Mouse (Mus musculus): ENCODE measurements around the gene 2610528J11Rik. TPM values are rescaled to one million over a fixed set of nuclear protein-coding genes. Genes with fewer than 3 reads are reported as not detected.
"Not testable (repeated sequence)": the region's sequence is repeated elsewhere in the genome, so short reads cannot be mapped to it uniquely, and the experiment has no call there.

2610528J11Rik gene
- not detected in 2 replicates for polyA plus RNA-seq (2014; fragmentation: Nextera tagmentation; extraction: Ambion mirVana)

DNA sequence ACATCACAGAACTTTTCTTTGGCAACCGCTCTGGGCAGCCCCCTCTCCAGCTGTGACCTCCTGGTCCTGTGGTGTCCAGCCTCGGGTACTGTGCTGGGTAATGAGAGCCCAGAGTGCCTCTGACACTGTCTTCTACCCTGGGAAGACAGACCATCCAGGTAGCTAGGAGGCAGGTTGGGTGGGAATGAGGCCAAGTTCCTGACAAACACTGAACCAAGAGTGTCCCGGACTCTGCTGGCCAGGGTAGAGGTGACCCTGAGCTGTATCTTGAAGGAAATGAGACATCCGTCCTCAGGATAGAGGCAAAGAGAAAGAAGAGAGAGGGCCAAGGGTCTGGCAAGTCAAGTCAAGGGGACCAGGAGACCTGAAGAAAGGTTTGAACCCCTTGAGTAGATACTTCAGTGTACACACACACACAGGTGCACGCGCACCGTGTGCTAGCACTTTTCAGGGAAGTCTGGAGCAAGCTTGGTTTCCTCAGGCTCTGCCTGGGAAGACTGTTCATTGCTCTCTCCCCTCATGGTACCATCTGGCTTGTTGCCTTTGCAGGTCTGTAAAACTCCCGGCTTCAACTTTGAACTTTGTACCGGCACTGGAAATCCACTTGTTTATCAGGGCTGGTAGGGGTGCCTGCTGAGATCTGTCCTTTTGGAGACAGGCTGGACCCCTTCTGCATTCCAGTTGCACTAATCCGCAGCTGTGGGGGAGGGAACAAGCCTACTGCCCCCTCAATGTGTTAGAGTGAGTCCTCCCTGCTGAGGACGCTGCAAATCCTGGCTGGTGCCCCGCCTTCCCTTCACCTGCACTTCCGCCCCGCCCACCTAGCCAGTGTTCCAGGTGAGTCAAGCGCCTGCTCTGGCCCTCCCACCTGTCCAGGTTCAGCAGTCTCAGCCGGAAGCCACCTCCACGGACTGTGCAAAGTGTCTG, at the start of gene 2610528J11Rik:
Gene 2610528J11Rik, plus strand, starts transcription at position 592 of the 927 bp plus-strand sequence.
- Histone ChIP-seq H3K27ac (ENCODE audit: low read depth, low read length) (no peak within 1 kb of the TSS), H3K4me3 (ENCODE audit: low read depth, low read length) (no peak within 1 kb of the TSS), H3K27me3 (ENCODE audit: control insufficient read depth, insufficient read depth, low read length) (no peaks in the 10 kb centered on the region), H3K4me2 (ENCODE audit: low read depth, low read length) (no peak within 1 kb of the TSS), H3K4me1 (ENCODE audit: control insufficient read depth, insufficient read depth, low read length) (no peaks in the 10 kb centered on the region), H3K9ac (replicated peaks; ENCODE audit: low read depth, low read length) (no peak within 1 kb of the TSS), H3K36me3 (ENCODE audit: control insufficient read depth, insufficient read depth, low read length) (no peaks in the 10 kb centered on the region), H3K9me3 (ENCODE audit: control insufficient read depth, low read length) (no peaks in the 10 kb centered on the region)
- 48% methylated on average over 17 of the region's 17 CpGs for WGBS
- no peak for ATAC-seq (ENCODE audit: low read depth)

GRCm38 (mm10) chr4:118489717-118490132, 37.1 kb upstream of the 2610528J11Rik start, which contains the start of gene Tie1:
Gene Tie1 (minus strand): TSS chr4:118490061.
- no peaks in the 10 kb centered on the region for H3K4me1 ChIP-seq (ENCODE audit: control insufficient read depth, insufficient read depth, low read length)
- H3K9ac ChIP-seq (replicated peaks; ENCODE audit: low read depth, low read length): no peak within 1 kb of the TSS
- no peaks in the 10 kb centered on the region for H3K36me3 ChIP-seq (ENCODE audit: control insufficient read depth, insufficient read depth, low read length)
- no peaks in the 10 kb centered on the region for H3K27me3 ChIP-seq (ENCODE audit: control insufficient read depth, insufficient read depth, low read length)
- no peak within 1 kb of the TSS for H3K4me3 ChIP-seq (ENCODE audit: low read depth, low read length)
- H3K27ac ChIP-seq (ENCODE audit: low read depth, low read length): no peak within 1 kb of the TSS
- WGBS: 80% methylated on average over 8 of the region's 8 CpGs
- H3K4me2 ChIP-seq (ENCODE audit: low read depth, low read length): no peak within 1 kb of the TSS
- H3K9me3 ChIP-seq (ENCODE audit: control insufficient read depth, low read length): no peaks in the 10 kb centered on the region
- ATAC-seq (ENCODE audit: low read depth): no peak

DNA sequence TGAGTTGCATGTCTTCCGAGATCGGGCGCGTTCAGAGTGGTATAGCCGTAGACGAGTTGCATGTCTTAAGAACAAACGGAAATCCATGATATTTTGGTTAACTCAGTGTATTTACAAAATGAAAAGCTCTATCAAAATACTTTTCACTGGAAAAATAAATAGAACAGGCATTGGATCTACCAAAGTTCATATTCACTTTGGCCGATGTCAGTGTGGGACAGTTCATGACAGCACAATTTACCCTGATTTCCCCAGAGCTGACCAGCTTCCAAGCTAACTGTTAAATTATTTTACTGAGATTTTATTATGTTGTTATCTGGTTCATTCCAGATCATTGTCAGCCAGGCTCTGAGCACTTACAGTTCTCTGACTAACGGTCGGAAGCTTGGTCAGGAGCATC, 36.3 kb upstream of the 2610528J11Rik start:
- Histone ChIP-seq H3K9me3 (ENCODE audit: control insufficient read depth, low read length) (no peaks in the 10 kb centered on the region), H3K4me2 (ENCODE audit: low read depth, low read length) (no peak overlapping the region), H3K9ac (replicated peaks; ENCODE audit: low read depth, low read length) (no peak overlapping the region), H3K36me3 (ENCODE audit: control insufficient read depth, insufficient read depth, low read length) (no peaks in the 10 kb centered on the region), H3K4me3 (ENCODE audit: low read depth, low read length) (no peak overlapping the region), H3K4me1 (ENCODE audit: control insufficient read depth, insufficient read depth, low read length) (no peaks in the 10 kb centered on the region), H3K27me3 (ENCODE audit: control insufficient read depth, insufficient read depth, low read length) (no peaks in the 10 kb centered on the region), H3K27ac (ENCODE audit: low read depth, low read length) (no peak overlapping the region)
- 91% methylated on average over 10 of the region's 10 CpGs for WGBS
- ATAC-seq (ENCODE audit: low read depth): no peak

GRCm38 (mm10) chr4:118500171-118500724, 26.6 kb upstream of the 2610528J11Rik start:
- Histone ChIP-seq H3K27me3 (ENCODE audit: control insufficient read depth, insufficient read depth, low read length) (no peaks in the 10 kb centered on the region), H3K4me1 (ENCODE audit: control insufficient read depth, insufficient read depth, low read length) (no peaks in the 10 kb centered on the region)
- WGBS: 47% methylated on average over 6 of the region's 6 CpGs

GRCm38 (mm10) chr4:118500792-118501191, 26.0 kb upstream of the 2610528J11Rik start:
- no peak overlapping the region for H3K4me2 ChIP-seq (ENCODE audit: low read depth, low read length)
- WGBS: 63% methylated on average over 9 of the region's 9 CpGs
- no peak overlapping the region for H3K4me3 ChIP-seq (ENCODE audit: low read depth, low read length)

More at GRCm38 (mm10) chr4:118500171-118500724, 26.6 kb upstream of the 2610528J11Rik start:
- Histone ChIP-seq H3K4me2 (ENCODE audit: low read depth, low read length) (no peak overlapping the region), H3K4me3 (ENCODE audit: low read depth, low read length) (no peak overlapping the region), H3K9me3 (ENCODE audit: control insufficient read depth, low read length) (no peaks in the 10 kb centered on the region), H3K36me3 (ENCODE audit: control insufficient read depth, insufficient read depth, low read length) (no peaks in the 10 kb centered on the region), H3K9ac (replicated peaks; ENCODE audit: low read depth, low read length) (no peak overlapping the region), H3K27ac (ENCODE audit: low read depth, low read length) (no peak overlapping the region)
- no peak for ATAC-seq (ENCODE audit: low read depth)

DNA sequence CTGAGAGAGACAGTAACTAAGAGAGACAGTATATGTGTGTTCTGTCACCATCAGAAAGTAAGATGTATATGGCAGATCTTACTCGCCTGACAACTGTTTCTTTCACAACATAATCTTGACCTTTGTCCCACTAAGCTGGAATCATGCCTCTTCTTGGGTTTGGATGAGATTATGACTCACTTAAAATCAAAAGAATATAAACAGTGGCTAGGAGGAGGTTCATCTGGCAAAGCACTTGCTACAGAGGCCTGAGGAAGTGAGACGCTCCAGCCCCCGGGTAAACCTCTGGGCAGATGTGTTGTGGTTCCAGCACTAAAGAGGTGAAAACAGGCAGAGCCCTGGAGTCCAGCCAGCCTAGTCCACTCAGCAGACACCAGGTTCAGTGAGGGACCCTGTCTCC, 21.2 kb upstream of the 2610528J11Rik start:
- Histone ChIP-seq H3K4me2 (ENCODE audit: low read depth, low read length) (no peak overlapping the region), H3K9me3 (ENCODE audit: control insufficient read depth, low read length) (no peaks in the 10 kb centered on the region), H3K36me3 (ENCODE audit: control insufficient read depth, insufficient read depth, low read length) (no peaks in the 10 kb centered on the region), H3K27ac (ENCODE audit: low read depth, low read length) (no peak overlapping the region), H3K4me3 (ENCODE audit: low read depth, low read length) (no peak overlapping the region), H3K4me1 (ENCODE audit: control insufficient read depth, insufficient read depth, low read length) (no peaks in the 10 kb centered on the region), H3K9ac (replicated peaks; ENCODE audit: low read depth, low read length) (no peak overlapping the region), H3K27me3 (ENCODE audit: control insufficient read depth, insufficient read depth, low read length) (no peaks in the 10 kb centered on the region)
- WGBS: 72% methylated on average over 3 of the region's 3 CpGs
- ATAC-seq (ENCODE audit: low read depth): no peak

More at GRCm38 (mm10) chr4:118500792-118501191, 26.0 kb upstream of the 2610528J11Rik start:
- no peak for ATAC-seq (ENCODE audit: low read depth)
- no peaks in the 10 kb centered on the region for H3K36me3 ChIP-seq (ENCODE audit: control insufficient read depth, insufficient read depth, low read length)
- H3K27me3 ChIP-seq (ENCODE audit: control insufficient read depth, insufficient read depth, low read length): no peaks in the 10 kb centered on the region
- no peak overlapping the region for H3K27ac ChIP-seq (ENCODE audit: low read depth, low read length)
- no peaks in the 10 kb centered on the region for H3K9me3 ChIP-seq (ENCODE audit: control insufficient read depth, low read length)
- no peaks in the 10 kb centered on the region for H3K4me1 ChIP-seq (ENCODE audit: control insufficient read depth, insufficient read depth, low read length)
- H3K9ac ChIP-seq (replicated peaks; ENCODE audit: low read depth, low read length): no peak overlapping the region

DNA sequence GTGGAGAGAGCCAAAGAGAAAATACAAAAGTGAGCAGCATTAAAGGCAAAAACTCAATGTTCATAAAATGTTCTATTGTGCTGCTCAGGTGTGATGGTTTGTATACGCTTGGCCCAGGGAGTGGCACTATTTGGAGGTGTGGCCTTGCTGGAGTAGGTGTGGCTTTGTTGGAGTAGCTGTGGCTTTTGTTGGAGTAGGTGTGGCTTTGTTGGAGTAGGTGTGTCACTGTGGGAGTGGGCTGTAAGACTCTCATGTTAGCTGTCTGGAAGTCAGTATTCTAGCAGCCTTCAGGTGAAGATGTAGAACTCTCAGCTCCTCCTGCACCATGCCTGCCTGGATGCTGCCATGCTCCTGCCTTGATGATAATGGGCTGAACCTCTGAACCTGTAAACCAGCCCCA, 19.6 kb upstream of the 2610528J11Rik start:
- H3K4me2 ChIP-seq (ENCODE audit: low read depth, low read length); ATAC-seq (ENCODE audit: low read depth); H3K9ac ChIP-seq (replicated peaks; ENCODE audit: low read depth, low read length); H3K36me3 ChIP-seq (ENCODE audit: control insufficient read depth, insufficient read depth, low read length); H3K27me3 ChIP-seq (ENCODE audit: control insufficient read depth, insufficient read depth, low read length); H3K27ac ChIP-seq (ENCODE audit: low read depth, low read length); H3K4me1 ChIP-seq (ENCODE audit: control insufficient read depth, insufficient read depth, low read length); H3K9me3 ChIP-seq (ENCODE audit: control insufficient read depth, low read length); H3K4me3 ChIP-seq (ENCODE audit: low read depth, low read length): not testable (repeated sequence)
- WGBS: 90% methylated on average over 1 of the region's 1 CpGs

- Histone ChIP-seq H3K27ac (ENCODE audit: low read depth, low read length) (no peak overlapping the region), H3K9me3 (ENCODE audit: control insufficient read depth, low read length) (no peaks in the 10 kb centered on the region), H3K4me2 (ENCODE audit: low read depth, low read length) (no peak overlapping the region), H3K36me3 (ENCODE audit: control insufficient read depth, insufficient read depth, low read length) (no peaks in the 10 kb centered on the region), H3K27me3 (ENCODE audit: control insufficient read depth, insufficient read depth, low read length) (no peaks in the 10 kb centered on the region), H3K4me1 (ENCODE audit: control insufficient read depth, insufficient read depth, low read length) (no peaks in the 10 kb centered on the region), H3K9ac (replicated peaks; ENCODE audit: low read depth, low read length) (no peak overlapping the region), H3K4me3 (ENCODE audit: low read depth, low read length) (no peak overlapping the region)
- 24% methylated on average over 6 of the region's 6 CpGs for WGBS
- no peak for ATAC-seq (ENCODE audit: low read depth)
Measured at GRCm38 (mm10) chr4:118509050-118509449, 17.7 kb upstream of the 2610528J11Rik start.
